ENCODE assay signal across 1 mouse cellular context in the genomic region with DNA sequence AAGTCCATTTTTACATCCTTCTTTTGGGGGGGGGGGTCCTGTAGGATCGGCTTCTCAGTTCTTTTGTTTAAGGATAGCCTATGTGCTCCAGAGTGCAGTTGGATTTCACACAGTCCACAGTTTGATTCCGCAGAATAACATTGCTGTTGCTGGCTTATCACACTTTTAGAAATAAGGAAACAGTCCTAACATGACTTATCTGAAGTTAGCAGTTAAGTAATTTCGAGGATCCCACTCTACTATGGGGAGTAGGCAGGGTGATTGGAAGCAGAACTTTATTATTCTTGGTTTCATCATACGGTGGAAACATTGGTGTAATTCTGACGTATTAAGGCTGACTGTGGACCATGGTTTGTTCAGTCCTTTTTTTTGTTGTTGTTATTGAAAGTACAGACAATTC.
TF ChIP-seq lines count a peak whose summit lies in the region.

No protein-coding gene starts in this region.

TF ChIP-seq in MEL, 35 proteins besides CTCF, POLR2A, EP300 and RAD21 (continued from another document):
- TF ChIP-seq HCFC1 (IDR thresholded peaks at IDR 0.05; ENCODE audit: low read depth, low read length) (peak; percentile 43; the same call in 1 of the 2 replicates), SMC3 (IDR thresholded peaks at IDR 0.05; ENCODE audit: low read depth, low read length) (peak; percentile 14; the same call in 1 of the 2 replicates), POLR2AphosphoS5 (IDR thresholded peaks at IDR 0.05; ENCODE audit: borderline replicate concordance, low read depth, low read length) (no peak), CHD2 (IDR thresholded peaks at IDR 0.05; ENCODE audit: low read length) (no peak), MXI1 (IDR thresholded peaks at IDR 0.05; ENCODE audit: low read depth, low read length) (peak; percentile 59; the same call in 1 of the 2 replicates), MYB (IDR thresholded peaks at IDR 0.05; ENCODE audit: low read depth, low read length) (peak; percentile 72), RCOR1 (IDR thresholded peaks at IDR 0.05; ENCODE audit: low read depth, low read length) (peak; percentile 77), MAZ (IDR thresholded peaks at IDR 0.05; ENCODE audit: low read depth, low read length) (no peak), NELFE (IDR thresholded peaks at IDR 0.05; ENCODE audit: low read depth, low read length) (no peak), MEF2A (IDR thresholded peaks at IDR 0.05; ENCODE audit: extremely low read depth, insufficient replicate concordance, low read depth, low read length, poor library complexity, severe bottlenecking) (peak; percentile 56; the same call in 1 of the 2 replicates), BHLHE40 (IDR thresholded peaks at IDR 0.05; ENCODE audit: borderline replicate concordance, low read depth, low read length) (no peak), CHD1 (IDR thresholded peaks at IDR 0.05; ENCODE audit: low read depth, low read length) (no peak), ZMIZ1 (IDR thresholded peaks at IDR 0.05; ENCODE audit: low read depth, low read length) (no peak; the same call in 1 of the 2 replicates), UBTF (IDR thresholded peaks at IDR 0.05; ENCODE audit: borderline replicate concordance, insufficient read depth, low read depth, low read length) (no peak), MYC (IDR thresholded peaks at IDR 0.05; ENCODE audit: low read depth, low read length) (0 out of 2 replicates have a peak, but pooled peaks have one; percentile 24), NRF1 (IDR thresholded peaks at IDR 0.05; ENCODE audit: insufficient read depth, low read depth, low read length, poor library complexity, severe bottlenecking) (no peak), SIN3A (IDR thresholded peaks at IDR 0.05; ENCODE audit: low read length) (peak; percentile 71), TCF12 (IDR thresholded peaks at IDR 0.05; ENCODE audit: low read depth, low read length) (peak; percentile 79), GABPA (IDR thresholded peaks at IDR 0.05; ENCODE audit: low read depth, low read length) (no peak), ELF1 (IDR thresholded peaks at IDR 0.05; ENCODE audit: low read depth, low read length) (no peak), ZKSCAN1 (IDR thresholded peaks at IDR 0.05; ENCODE audit: low read depth, low read length) (no peak), USF1 (IDR thresholded peaks at IDR 0.05; ENCODE audit: low read depth, low read length) (no peak)
TF ChIP-seq in MEL: peak in this region for 16.
